Mouse (Mus musculus): Measurements from ENCODE around the gene Plgrkt.

GRCm38 (mm10) chr19:29412476-29413420 is 45.6 kb upstream of the Plgrkt start:
- TF ChIP-seq CTCF (IDR thresholded peaks at IDR 0.05; ENCODE audit: borderline replicate concordance, insufficient read depth, low read length) (no peak), POLR2A (IDR thresholded peaks at IDR 0.05; ENCODE audit: low read depth, low read length) (no peak)
